Mouse (Mus musculus) liver, adult 2 months (tissue): ENCODE measurements around the gene Lrrc1. TPM values are rescaled to one million over a fixed set of nuclear protein-coding genes. Genes with fewer than 3 reads are reported as not detected.
A peak's percentile ranks its signal among the peaks of the same experiment; 100 is the strongest.

Experiments
- DNase-seq: peaks from one replicate; pipeline ENCODE4 v3.0.0-alpha.2; 2011; ENCODE audit warnings: low read depth, low spot score; ENCODE audit errors: extremely low read depth
- H3K27ac ChIP-seq: fragments of 200-500 bp; replicated peaks from 2 replicates; pipeline ENCODE4 v1.5.1; 2012; ENCODE audit warnings: low read depth, mild to moderate bottlenecking, control low read depth, inconsistent platforms, low read length; ENCODE audit not compliant: insufficient read depth
- H3K27me3 ChIP-seq: fragments of 200-500 bp; 2 replicates; pipeline ENCODE4 v1.6.1; 2012; ENCODE audit warnings: mild to moderate bottlenecking, moderate library complexity, low read length, inconsistent platforms; ENCODE audit not compliant: control insufficient read depth, insufficient read depth
- H3K36me3 ChIP-seq: fragments of 200-500 bp; 2 replicates; pipeline ENCODE4 v1.6.1; 2012; ENCODE audit warnings: low read length, inconsistent platforms; ENCODE audit not compliant: control insufficient read depth, insufficient read depth
- H3K4me1 ChIP-seq: fragments of 200-500 bp; 2 replicates; pipeline ENCODE4 v1.6.1; 2011; ENCODE audit warnings: low read length; ENCODE audit not compliant: control insufficient read depth, insufficient read depth
- H3K4me3 ChIP-seq: fragments of 200-500 bp; 2 replicates; pipeline ENCODE4 v1.5.1; 2011; ENCODE audit warnings: low read depth, mild to moderate bottlenecking, control low read depth, low read length, moderate library complexity; ENCODE audit not compliant: insufficient read depth
- H3K79me2 ChIP-seq: fragments of 200-500 bp; 2 replicates; pipeline ENCODE4 v1.6.1; 2012; ENCODE audit warnings: inconsistent platforms, mild to moderate bottlenecking, low read length, moderate library complexity; ENCODE audit not compliant: control insufficient read depth, insufficient read depth
- H3K9ac ChIP-seq: fragments of 200-500 bp; 2 replicates; pipeline ENCODE4 v1.6.1; 2012; ENCODE audit warnings: low read depth, mild to moderate bottlenecking, control low read depth, inconsistent platforms, low read length
- CTCF ChIP-seq: fragments of 200-500 bp; IDR thresholded peaks from 2 replicates; pipeline ENCODE4 v1.5.1; 2011; ENCODE audit warnings: low read depth, low read length, control low read depth
- POLR2A ChIP-seq: fragments of 200-500 bp; IDR thresholded peaks from 2 replicates; pipeline ENCODE4 v1.6.1; 2011; ENCODE audit warnings: low read length, control low read depth; ENCODE audit not compliant: insufficient read depth; ENCODE audit errors: extremely low read depth
- WGBS: fragments of 180-500 bp; shearing (Covaris S2); methylation state at CpG from one replicate; pipeline ENCODE4 v1.1.7; 2018; 5-methylcytosine and 5-hydroxymethylcytosine counted together
- polyA plus RNA-seq: library from polyadenylated mRNA; depleted of rRNA; stranded (reverse); fragments of >200 nt; gene quantifications from 2 replicates; pipeline ENCODE4 v1.2.3, GENCODE M21; 2012
- total RNA-seq: library from RNA; depleted of rRNA; stranded (reverse); fragments of >200 nt; gene quantifications from 2 replicates; pipeline ENCODE4 v1.2.3, GENCODE M21; 2014

Lrrc1 gene
- total and polyA plus RNA-seq, 2 experiments = 0.40 to 1.4 TPM

GRCm38 (mm10) chr9:77502548-77503438 is 41.9 kb downstream of the Lrrc1 start:
- Histone ChIP-seq H3K27ac (no peak overlapping the region), H3K4me1 (peaks cover 2% of the 10 kb centered on the region), H3K79me2 (no peaks in the 10 kb centered on the region), H3K9ac (no peak overlapping the region), H3K36me3 (no peaks in the 10 kb centered on the region), H3K4me3 (no peak overlapping the region), H3K27me3 (no peaks in the 10 kb centered on the region; the same call in 1 of the 2 replicates)
- no peak for TF ChIP-seq POLR2A
- no peak for TF ChIP-seq CTCF
- WGBS = 43% methylated on average over 14 of the region's 14 CpGs
- peak; percentile 80 for DNase-seq

GRCm38 (mm10) chr9:77502171-77502547 is 42.5 kb downstream of the Lrrc1 start:
- no peak for TF ChIP-seq POLR2A
- TF ChIP-seq CTCF = no peak
- Histone ChIP-seq H3K27me3 (no peaks in the 10 kb centered on the region; the same call in 1 of the 2 replicates), H3K79me2 (no peaks in the 10 kb centered on the region), H3K4me3 (no peak overlapping the region), H3K36me3 (no peaks in the 10 kb centered on the region), H3K4me1 (peaks cover 2% of the 10 kb centered on the region), H3K9ac (no peak overlapping the region), H3K27ac (no peak overlapping the region)
- WGBS = 69% methylated on average over 6 of the region's 6 CpGs
- DNase-seq = no peak

- H3K4me3 ChIP-seq = no peak overlapping the region
- DNase-seq = no peak
- no peaks in the 10 kb centered on the region for H3K79me2 ChIP-seq
- peaks cover 2% of the 10 kb centered on the region for H3K4me1 ChIP-seq
- H3K27ac ChIP-seq = no peak overlapping the region
- no peaks in the 10 kb centered on the region; the same call in 1 of the 2 replicates for H3K27me3 ChIP-seq
- TF ChIP-seq POLR2A = no peak
- TF ChIP-seq CTCF = no peak
- WGBS = 92% methylated on average over 6 of the region's 6 CpGs
- no peaks in the 10 kb centered on the region for H3K36me3 ChIP-seq
- no peak overlapping the region for H3K9ac ChIP-seq
These were observed 45.6 kb downstream of the Lrrc1 start for GRCm38 (mm10) chr9:77499084-77499483.

GRCm38 (mm10) chr9:77498406-77498805 is 46.3 kb downstream of the Lrrc1 start:
- peaks cover 2% of the 10 kb centered on the region for H3K4me1 ChIP-seq
- DNase-seq = no peak
- 78% methylated on average over 3 of the region's 3 CpGs for WGBS
- no peaks in the 10 kb centered on the region for H3K36me3 ChIP-seq
- no peak overlapping the region for H3K9ac ChIP-seq
- H3K4me3 ChIP-seq = no peak overlapping the region
- H3K27me3 ChIP-seq = no peaks in the 10 kb centered on the region; the same call in 1 of the 2 replicates
- no peaks in the 10 kb centered on the region for H3K79me2 ChIP-seq
- H3K27ac ChIP-seq = no peak overlapping the region
- TF ChIP-seq CTCF (no peak), POLR2A (no peak)

DNA sequence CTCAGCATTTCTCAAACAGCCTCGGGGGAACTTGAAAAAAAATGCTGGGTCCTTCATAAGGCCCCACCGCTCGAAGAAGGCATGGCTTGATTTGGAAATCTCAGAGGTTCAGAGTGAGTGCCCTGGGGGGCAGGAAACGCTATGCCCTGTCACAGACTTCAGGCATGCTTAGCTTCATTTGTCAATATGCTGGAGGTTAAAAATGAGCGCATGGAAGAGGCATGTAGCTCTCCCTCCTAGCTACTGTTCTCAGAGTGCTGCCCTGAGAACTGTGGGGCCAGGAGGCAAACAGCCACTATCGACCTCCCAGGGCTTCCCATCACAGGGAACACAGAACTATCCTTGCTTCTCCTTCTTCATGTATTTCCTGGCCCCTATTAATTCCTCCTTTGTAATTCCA is 47.5 kb downstream of the Lrrc1 start:
- 74% methylated on average over 6 of the region's 6 CpGs for WGBS
- TF ChIP-seq POLR2A (no peak), CTCF (no peak)

More for the DNA sequence above, 47.5 kb downstream of the Lrrc1 start:
- Histone ChIP-seq H3K4me1 (no peaks in the 10 kb centered on the region), H3K27me3 (no peaks in the 10 kb centered on the region; the same call in 1 of the 2 replicates), H3K4me3 (no peak overlapping the region), H3K79me2 (no peaks in the 10 kb centered on the region), H3K9ac (no peak overlapping the region), H3K27ac (no peak overlapping the region), H3K36me3 (no peaks in the 10 kb centered on the region)
- DNase-seq = no peak
